Comparison of ENCODE assay signal across 24 mouse cellular contexts in the genomic region with DNA sequence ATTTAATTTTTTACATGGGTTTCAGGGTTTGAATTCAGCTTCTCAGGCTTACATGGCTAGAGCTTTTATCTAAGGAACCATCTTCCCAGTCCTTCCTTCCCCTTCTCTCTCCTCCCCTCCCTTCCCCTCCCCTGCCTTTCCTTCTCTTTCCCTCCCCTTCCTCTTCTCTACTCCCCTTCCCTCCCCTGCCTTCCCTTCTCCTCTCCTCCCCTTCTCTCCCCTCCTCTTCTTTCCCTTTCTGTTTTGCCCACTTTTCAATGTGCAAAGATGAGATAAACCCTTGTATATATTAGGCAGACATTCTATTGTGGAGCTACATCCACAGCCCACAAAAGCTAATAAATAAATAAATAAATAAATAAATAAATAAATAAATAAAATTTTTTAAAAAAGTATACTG. TPM values are rescaled to one million over a fixed set of nuclear protein-coding genes. Genes with fewer than 3 reads are reported as not detected.
DNase-seq lines count a peak whose midpoint lies in the region; ATAC-seq and TF ChIP-seq lines count a peak whose summit lies in the region.
"Had no signal": no experiment of that assay in that cellular context is flagged by ENCODE, and none has a peak within 500 bp of the region (broad histone marks: within the 10 kb centered on the region; RNA-seq: fewer than 3 reads in every experiment).

No protein-coding gene starts in this region.

- no peak for TF ChIP-seq CTCF in G1E (IDR thresholded peaks at IDR 0.05; ENCODE audit: low read depth, low read length)

- H3K27me3 ChIP-seq in G1E (ENCODE audit: insufficient read depth, low read length): no peaks in the 10 kb centered on the region
- H3K27me3 ChIP-seq in hindbrain, embryonic 12.5 days: no peaks in the 10 kb centered on the region
- H3K27me3 ChIP-seq: CH12.LX; embryonic facial prominence, embryonic 12.5 days; forebrain, embryonic 13.5 days; forebrain, embryonic 15.5 days; Patski had no signal

- intact Hi-C loops in gastrocnemius, postnatal 14 days (cut with DNase I; ENCODE audit: low total_unique reads): no loop called here

- DNase-seq in 416B (ENCODE audit: low read depth) (peak; percentile 72), G1E (ENCODE audit: low spot score) (no peak)
- DNase-seq in adrenal gland, postnatal 14 days: no peak
- DNase-seq in gastrocnemius, postnatal 14 days: no peak
- DNase-seq: adrenal gland, adult 8-10 months; adrenal gland, postnatal 25 days; B cell, adult 2 months; cerebellum, adult 11 months; cerebellum, adult 18-20 months; cerebellum, adult 8-10 months; cerebellum, adult 9-11 months; cerebellum, postnatal 14 days; cerebellum, postnatal 36 days; forebrain, postnatal 0 days had no signal

- H3K36me3 ChIP-seq in G1E (replicated peaks): peaks cover 8% of the 10 kb centered on the region
- no peaks in the 10 kb centered on the region for H3K36me3 ChIP-seq in hindbrain, embryonic 12.5 days
- H3K36me3 ChIP-seq: embryonic facial prominence, embryonic 10.5 days; embryonic facial prominence, embryonic 12.5 days; forebrain, embryonic 15.5 days had no signal

- H3K27ac ChIP-seq in hindbrain, embryonic 12.5 days: no peak overlapping the region
- H3K27ac ChIP-seq: embryonic facial prominence, embryonic 10.5 days; embryonic facial prominence, embryonic 12.5 days; forebrain, embryonic 13.5 days; forebrain, embryonic 15.5 days had no signal

- ATAC-seq in G1E (ENCODE audit: extremely low read depth, insufficient number of reproducible peaks, low FRiP score, poor library complexity, severe bottlenecking): peak; percentile 51; the same call in 1 of the 2 replicates
- peak; percentile 26; the same call in 1 of the 2 replicates for ATAC-seq in common myeloid progenitor, adult 5-6 weeks (replicated peaks; ENCODE audit: low read depth, poor library complexity, severe bottlenecking)
- ATAC-seq in hindbrain, embryonic 12.5 days (ENCODE audit: low FRiP score): no peak
- ATAC-seq: activated CD4-positive, CD25-positive, alpha-beta regulatory T cell, adult 4 months; CD4-positive, CD25-positive, alpha-beta regulatory T cell, adult 4 months; forebrain, embryonic 13.5 days; forebrain, embryonic 15.5 days; forebrain, postnatal 0 days; Patski had no signal

- H3K4me1 ChIP-seq in G1E (ENCODE audit: insufficient read depth, low read depth, low read length): peaks cover 61% of the 10 kb centered on the region
- no peaks in the 10 kb centered on the region for H3K4me1 ChIP-seq in hindbrain, embryonic 12.5 days
- H3K4me1 ChIP-seq: embryonic facial prominence, embryonic 10.5 days; embryonic facial prominence, embryonic 12.5 days; forebrain, embryonic 13.5 days; forebrain, embryonic 15.5 days had no signal

- no peak overlapping the region for H3K9ac ChIP-seq in hindbrain, embryonic 12.5 days
- H3K9ac ChIP-seq: embryonic facial prominence, embryonic 12.5 days; forebrain, embryonic 13.5 days; forebrain, embryonic 15.5 days; forebrain, postnatal 0 days had no signal

- H3K4me3 ChIP-seq in G1E (ENCODE audit: low read depth, low read length): no peak overlapping the region; the same call in 1 of the 2 replicates
- no peak overlapping the region for H3K4me3 ChIP-seq in hindbrain, embryonic 12.5 days
- H3K4me3 ChIP-seq: embryonic facial prominence, embryonic 10.5 days; embryonic facial prominence, embryonic 12.5 days; forebrain, embryonic 13.5 days; forebrain, embryonic 15.5 days had no signal

- no peak overlapping the region for H3K4me2 ChIP-seq in hindbrain, embryonic 12.5 days (replicated peaks)
- H3K4me2 ChIP-seq: embryonic facial prominence, embryonic 12.5 days; forebrain, embryonic 13.5 days; forebrain, embryonic 15.5 days had no signal

- H3K9me3 ChIP-seq in G1E (replicated peaks): no peaks in the 10 kb centered on the region
- no peaks in the 10 kb centered on the region for H3K9me3 ChIP-seq in hindbrain, embryonic 12.5 days (replicated peaks)
- H3K9me3 ChIP-seq: embryonic facial prominence, embryonic 10.5 days; embryonic facial prominence, embryonic 12.5 days; forebrain, embryonic 13.5 days; forebrain, embryonic 15.5 days had no signal

RNA-seq across cellular contexts. Expression of gene Kif2a, which starts 9.3 kb away (rescaled TPM):
- 167 and 186 TPM in 2 replicates for total RNA-seq in G1E (2014; fragmentation: Nextera tagmentation)
- 36.8 and 40.2 TPM in 2 replicates for total RNA-seq in G1E (2017)
- polyA plus RNA-seq in G1E (2012): 31.7 and 34.2 TPM in 2 replicates
- 37.3 and 45.9 TPM in 2 replicates for total RNA-seq in common myeloid progenitor, adult 5-6 weeks (2017)
- 38.1 and 47.7 TPM in 2 replicates for total RNA-seq in adrenal gland, postnatal 14 days (2021)
- 36.9 and 40.2 TPM in 2 replicates for polyA plus RNA-seq in hindbrain, embryonic 12.5 days (2016; fragmentation: Nextera tagmentation; extraction: Ambion mirVana)
- total RNA-seq in gastrocnemius, postnatal 14 days (2021): 10 to 100 TPM; 16.8 to 22.8 TPM
